28 mouse cellular contexts compared by ENCODE assay signal in the genomic region with DNA sequence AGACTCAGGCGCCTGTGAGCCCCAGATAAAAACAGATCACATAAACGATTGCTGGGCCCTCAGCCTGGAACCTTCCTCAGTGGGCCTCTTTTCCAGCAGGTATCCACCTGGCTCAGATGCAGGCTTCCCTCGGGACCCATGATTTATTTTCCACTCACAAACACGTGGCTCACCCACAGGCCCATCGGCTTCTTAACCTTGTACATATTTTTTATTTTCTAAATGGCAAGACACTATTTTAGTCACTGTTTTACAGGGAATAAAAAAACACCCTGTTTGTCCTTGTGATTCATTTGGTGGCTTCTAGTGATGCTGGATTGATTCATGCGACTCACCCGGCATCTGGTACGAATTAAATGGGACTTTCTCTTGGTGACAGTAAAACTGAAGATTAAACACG. TPM values are rescaled to one million over a fixed set of nuclear protein-coding genes. Genes with fewer than 3 reads are reported as not detected.
DNase-seq lines count a peak whose midpoint lies in the region; ATAC-seq and TF ChIP-seq lines count a peak whose summit lies in the region.
"Had no signal": no experiment of that assay in that cellular context is flagged by ENCODE, and none has a peak within 500 bp of the region (broad histone marks: within the 10 kb centered on the region; RNA-seq: fewer than 3 reads in every experiment).

No protein-coding gene starts in this region.

- 0 out of 4 replicates have a peak, but pooled peaks cover 0 to 3% of the 10 kb centered on the region in 2 experiments for H3K4me1 ChIP-seq in MEL (ENCODE audit: control insufficient read depth in 1 of 2, insufficient read depth in 2 of 2, low read length in 2 of 2)
- peaks cover 5% of the 10 kb centered on the region; the same call in 1 of the 2 replicates for H3K4me1 ChIP-seq in embryonic facial prominence, embryonic 14.5 days (ENCODE audit: control insufficient read depth, insufficient read depth, low read length)
- H3K4me1 ChIP-seq in liver, postnatal 0 days (ENCODE audit: insufficient read depth) = no peaks in the 10 kb centered on the region
- H3K4me1 ChIP-seq: forebrain, embryonic 13.5 days; hindbrain, embryonic 12.5 days; hindbrain, embryonic 15.5 days had no signal

- ATAC-seq in embryonic facial prominence, embryonic 14.5 days (ENCODE audit: low read depth) = 0 out of 2 replicates have a peak, but pooled peaks have one; percentile 22
- no peak for ATAC-seq in liver, postnatal 0 days
- no peak for ATAC-seq in erythroid progenitor cell, adult 5-6 weeks (replicated peaks; ENCODE audit: low FRiP score, poor library complexity, severe bottlenecking)
- ATAC-seq: forebrain, embryonic 13.5 days; forebrain, embryonic 16.5 days; intestine, postnatal 0 days; Patski had no signal

- H3K9me3 ChIP-seq in MEL (replicated peaks; ENCODE audit: insufficient read depth, low read length) = no peaks in the 10 kb centered on the region
- no peaks in the 10 kb centered on the region for H3K9me3 ChIP-seq in embryonic facial prominence, embryonic 14.5 days (ENCODE audit: control insufficient read depth, low read length)
- no peaks in the 10 kb centered on the region for H3K9me3 ChIP-seq in liver, postnatal 0 days (ENCODE audit: low read length)
- H3K9me3 ChIP-seq: forebrain, embryonic 10.5 days; forebrain, embryonic 13.5 days; heart, embryonic 10.5 days; heart, embryonic 13.5 days; hindbrain, embryonic 12.5 days; hindbrain, embryonic 15.5 days had no signal

- TF ChIP-seq EP300 in MEL (IDR thresholded peaks at IDR 0.05; ENCODE audit: low read depth in 1 of 2, low read length in 2 of 2) = no peak
- no peak for TF ChIP-seq EP300 in liver, postnatal 0 days (IDR thresholded peaks at IDR 0.05; ENCODE audit: low read depth)

- H3K27me3 ChIP-seq in MEL (ENCODE audit: control insufficient read depth in 1 of 2, insufficient read depth in 2 of 2, low read length in 2 of 2) = no peaks in the 10 kb centered on the region
- no peaks in the 10 kb centered on the region for H3K27me3 ChIP-seq in embryonic facial prominence, embryonic 14.5 days (replicated peaks; ENCODE audit: control insufficient read depth, insufficient read depth, low read length)
- no peaks in the 10 kb centered on the region for H3K27me3 ChIP-seq in liver, postnatal 0 days (ENCODE audit: insufficient read depth, low read length)
- H3K27me3 ChIP-seq: forebrain, embryonic 13.5 days; heart, embryonic 13.5 days; hindbrain, embryonic 12.5 days; hindbrain, embryonic 15.5 days had no signal

- H3K4me3 ChIP-seq in MEL (ENCODE audit: control insufficient read depth in 1 of 2, insufficient read depth in 1 of 2, low read depth in 2 of 2, low read length in 2 of 2) = no peak overlapping the region
- H3K4me3 ChIP-seq in embryonic facial prominence, embryonic 14.5 days (ENCODE audit: low read depth, low read length) = no peak overlapping the region
- no peak overlapping the region for H3K4me3 ChIP-seq in liver, postnatal 0 days (ENCODE audit: low read depth, low read length)
- H3K4me3 ChIP-seq: erythroblast, embryonic 14.5 days; forebrain, embryonic 10.5 days; forebrain, embryonic 13.5 days; heart, adult 2 months; heart, embryonic 10.5 days; heart, embryonic 13.5 days; hindbrain, embryonic 12.5 days; hindbrain, embryonic 15.5 days had no signal

- no peak for TF ChIP-seq POLR2A in MEL (IDR thresholded peaks at IDR 0.05; ENCODE audit: control insufficient read depth in 1 of 2, insufficient read depth in 1 of 2, low read depth in 1 of 2, low read length in 2 of 2, poor library complexity in 1 of 2)

- no peaks in the 10 kb centered on the region for H3K79me2 ChIP-seq in MEL (ENCODE audit: control insufficient read depth, insufficient read depth, low read length, poor library complexity)

- no peak for TF ChIP-seq CTCF in MEL (IDR thresholded peaks at IDR 0.05 in 2 of 3, conservative IDR thresholded peaks at IDR 0.05 in 1 of 3; ENCODE audit: control insufficient read depth in 1 of 3, insufficient read depth in 1 of 3, low read depth in 2 of 3, low read length in 3 of 3, poor library complexity in 1 of 3, severe bottlenecking in 1 of 3)
- no peak for TF ChIP-seq CTCF in liver, postnatal 0 days (IDR thresholded peaks at IDR 0.05; ENCODE audit: low read depth)

- no peaks in the 10 kb centered on the region for H3K36me3 ChIP-seq in MEL (ENCODE audit: control insufficient read depth in 1 of 2, insufficient read depth in 2 of 2, low read length in 2 of 2)
- H3K36me3 ChIP-seq in embryonic facial prominence, embryonic 14.5 days (ENCODE audit: control insufficient read depth, insufficient read depth, low read length) = no peaks in the 10 kb centered on the region
- no peaks in the 10 kb centered on the region for H3K36me3 ChIP-seq in liver, postnatal 0 days (replicated peaks; ENCODE audit: insufficient read depth, low read length)
- H3K36me3 ChIP-seq: forebrain, embryonic 10.5 days; heart, embryonic 10.5 days; heart, embryonic 13.5 days; hindbrain, embryonic 12.5 days; hindbrain, embryonic 15.5 days had no signal

- no peak for TF ChIP-seq RAD21 in MEL (IDR thresholded peaks at IDR 0.05; ENCODE audit: low read depth, low read length)

- WGBS in embryonic facial prominence, embryonic 14.5 days = 55% methylated on average over 9 of the region's 9 CpGs
- 75% methylated on average over 9 of the region's 9 CpGs for WGBS in liver, postnatal 0 days (ENCODE audit: insufficient replicate concordance)

- peak; percentile 64 to 84 for DNase-seq in adrenal gland, adult (ENCODE audit: inconsistent age in 2 of 2, low spot score in 1 of 2)
- no peak for DNase-seq in adrenal gland, postnatal 10 days
- peak; percentile 48 to 60 for DNase-seq in adrenal gland, postnatal 36 days
- no peak for DNase-seq in adrenal gland, postnatal 4 days (ENCODE audit: low spot score in 2 of 2)
- no peak for DNase-seq in MEL (ENCODE audit: low read depth, low spot score)
- DNase-seq in embryonic facial prominence, embryonic 14.5 days (ENCODE audit: low spot score) = no peak
- DNase-seq in liver, postnatal 0 days = no peak
- DNase-seq: cerebellum, adult 11-12 months; cerebellum, adult 8-10 months; cerebellum, postnatal 10 days; cerebellum, postnatal 36 days; embryo, embryonic 11 days; gastrocnemius, postnatal 10 days; gastrocnemius, postnatal 36 days; heart, adult 2 months; heart, postnatal 14 days; kidney, adult 8-10 months had no signal

- no peak overlapping the region for H3K27ac ChIP-seq in MEL (ENCODE audit: control insufficient read depth, low read depth, low read length)
- H3K27ac ChIP-seq in embryonic facial prominence, embryonic 14.5 days (replicated peaks; ENCODE audit: low read depth, low read length) = 0 out of 2 replicates have a peak overlapping the region, but pooled peaks have one; percentile 6
- H3K27ac ChIP-seq in liver, postnatal 0 days (ENCODE audit: low read depth) = no peak overlapping the region
- H3K27ac ChIP-seq: forebrain, embryonic 10.5 days; forebrain, embryonic 13.5 days; heart, adult 2 months; heart, embryonic 10.5 days; heart, embryonic 13.5 days; hindbrain, embryonic 12.5 days; hindbrain, embryonic 15.5 days had no signal

- no peak overlapping the region for H3K9ac ChIP-seq in MEL (ENCODE audit: control insufficient read depth, low read depth, low read length, poor library complexity, severe bottlenecking)
- no peak overlapping the region for H3K9ac ChIP-seq in embryonic facial prominence, embryonic 14.5 days (ENCODE audit: low read depth, low read length)
- H3K9ac ChIP-seq in liver, postnatal 0 days (replicated peaks) = no peak overlapping the region
- H3K9ac ChIP-seq: forebrain, embryonic 13.5 days; heart, embryonic 13.5 days; hindbrain, embryonic 12.5 days; hindbrain, embryonic 15.5 days had no signal

- H3K4me2 ChIP-seq in embryonic facial prominence, embryonic 14.5 days (ENCODE audit: low read depth, low read length) = no peak overlapping the region
- no peak overlapping the region for H3K4me2 ChIP-seq in liver, postnatal 0 days (ENCODE audit: low read depth, low read length)
- H3K4me2 ChIP-seq: forebrain, embryonic 13.5 days; heart, embryonic 13.5 days; hindbrain, embryonic 12.5 days; hindbrain, embryonic 15.5 days had no signal

TF ChIP-seq in MEL, 35 proteins besides CTCF, POLR2A, EP300 and RAD21:
- TF ChIP-seq TCF12 (IDR thresholded peaks at IDR 0.05; ENCODE audit: low read depth, low read length) = 0 out of 2 replicates have a peak, but pooled peaks have one; percentile 15
- no peak for TF ChIP-seq MAZ (IDR thresholded peaks at IDR 0.05; ENCODE audit: low read depth, low read length)
- TF ChIP-seq CHD1 (IDR thresholded peaks at IDR 0.05; ENCODE audit: low read depth, low read length) = no peak
- no peak for TF ChIP-seq ZMIZ1 (IDR thresholded peaks at IDR 0.05; ENCODE audit: low read depth, low read length)
- no peak for TF ChIP-seq ZC3H11A (IDR thresholded peaks at IDR 0.05; ENCODE audit: low read depth, low read length)
- no peak for TF ChIP-seq CHD2 (IDR thresholded peaks at IDR 0.05; ENCODE audit: low read length)
TF ChIP-seq in MEL: peak in this region for 1.

RNA-seq across cellular contexts. Expression of a gene that starts 26.4 kb away (rescaled TPM):
- 10 to 100 TPM in 1 of 2 experiments, 1 to 10 TPM in 1; 5.4 to 10.7 TPM for total RNA-seq in adrenal gland, postnatal 10 days (2021)
- total RNA-seq in adrenal gland, postnatal 36 days (2021) = 1 to 10 TPM; 3.4 to 3.9 TPM
- total RNA-seq in adrenal gland, postnatal 4 days (2021) = 10 to 100 TPM; 13.9 to 18.0 TPM
- 24.6 and 28.5 TPM in 2 replicates for total RNA-seq in MEL (2012; rRNA removed)
- polyA plus RNA-seq in MEL (2012; ENCODE audit: insufficient read depth in 1 of 2, insufficient read length in 2 of 2, low read depth in 1 of 2, low replicate concordance in 2 of 2, missing spikeins in 1 of 2) = 10 to 100 TPM; 52.0 to 83.8 TPM
- 13.1 and 17.1 TPM in 2 replicates for polyA plus RNA-seq in embryonic facial prominence, embryonic 14.5 days (2014; fragmentation: Nextera tagmentation; extraction: Ambion mirVana)
- polyA plus RNA-seq in liver, postnatal 0 days (2015; fragmentation: Nextera tagmentation; extraction: Ambion mirVana) = 8.1 and 11.8 TPM in 2 replicates
- total RNA-seq in erythroid progenitor cell, adult 5-6 weeks (2015; ENCODE audit: low replicate concordance) = 276 and 327 TPM in 2 replicates
- total RNA-seq in erythroid progenitor cell, adult 5-6 weeks (2017; ENCODE audit: low replicate concordance) = 196 and 224 TPM in 2 replicates

Comparison
In these comparisons a context has a peak if more than half of its experiments do, and no peak if none do; other contexts are left out.
1. DNase-seq: peak in adrenal gland, adult (2 of 2) and adrenal gland, postnatal 36 days (2 of 2); none in adrenal gland, postnatal 10 days (single experiment), adrenal gland, postnatal 4 days (0 of 2), MEL (single experiment), embryonic facial prominence, embryonic 14.5 days (single experiment) and liver, postnatal 0 days (single experiment).